Mouse (Mus musculus): ENCODE data around the gene Gm14443.
"Not testable (repeated sequence)": the region's sequence is repeated elsewhere in the genome, so short reads cannot be mapped to it uniquely, and the experiment has no call there.

The Gm14443 gene

DNA sequence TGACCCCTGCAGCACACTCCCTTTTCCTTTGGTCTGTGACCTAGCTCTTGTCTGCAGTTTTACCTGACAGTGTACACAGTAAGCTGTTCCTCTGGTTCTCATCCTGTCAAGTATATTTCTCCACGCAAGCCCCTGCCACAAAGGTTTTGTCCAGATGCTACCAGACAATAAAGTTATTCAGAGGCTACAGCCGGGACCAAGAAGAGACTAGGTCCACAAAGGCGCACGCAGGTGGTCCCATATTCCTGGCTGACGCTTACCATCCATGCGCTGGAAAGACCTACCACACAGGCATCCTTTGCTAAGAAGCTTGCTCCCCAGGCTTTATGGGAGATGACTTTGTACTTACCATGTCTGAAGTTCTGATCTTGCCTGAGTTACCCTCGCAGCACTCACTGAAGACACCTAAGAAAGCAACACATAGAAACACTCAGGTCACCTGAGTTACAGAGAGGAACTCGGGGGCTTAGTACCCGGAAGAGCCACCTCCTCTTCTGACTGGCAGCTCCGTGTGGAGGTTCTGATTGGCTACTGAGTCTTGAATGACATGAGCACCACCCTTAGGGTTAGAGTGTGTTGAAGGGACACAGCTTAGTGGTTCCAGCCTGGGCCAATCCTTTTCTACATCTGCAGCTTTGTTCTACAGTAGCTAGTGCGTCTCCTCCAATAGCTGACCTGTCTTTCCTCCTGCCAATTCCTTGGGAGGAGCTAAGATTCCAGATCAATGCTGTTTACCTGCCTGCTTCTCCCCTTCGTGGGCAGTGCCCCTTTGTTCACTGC, at the start of gene Gm14443:
Gm14443 (minus strand) TSS at position 471 of the 780 bp plus-strand sequence.
- not testable (repeated sequence) for DNase-seq

DNA sequence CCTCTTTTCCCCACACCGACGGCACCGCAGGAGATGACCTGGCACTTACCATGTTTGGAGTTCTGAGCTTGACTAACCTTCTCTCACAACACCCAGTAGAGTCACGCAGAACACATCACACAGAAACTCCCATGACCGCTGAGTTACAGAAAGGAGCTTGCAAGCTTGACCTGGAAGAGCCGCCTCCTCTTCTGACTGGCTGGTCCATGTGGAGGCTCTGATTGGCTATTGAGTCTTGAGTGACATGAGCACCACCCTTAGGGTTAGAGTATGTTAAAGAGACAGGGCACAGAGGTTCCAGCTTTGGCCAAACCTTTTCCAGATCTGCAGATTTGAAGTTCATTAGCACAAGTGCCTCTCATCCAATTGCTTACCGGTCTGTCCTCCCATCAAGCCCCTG, 31.1 kb upstream of the Gm14443 start, which contains the start of gene Gm14391:
Gm14391 (minus strand) TSS at position 186 of the 400 bp plus-strand sequence.
- DNase-seq, result not testable (repeated sequence)

DNA sequence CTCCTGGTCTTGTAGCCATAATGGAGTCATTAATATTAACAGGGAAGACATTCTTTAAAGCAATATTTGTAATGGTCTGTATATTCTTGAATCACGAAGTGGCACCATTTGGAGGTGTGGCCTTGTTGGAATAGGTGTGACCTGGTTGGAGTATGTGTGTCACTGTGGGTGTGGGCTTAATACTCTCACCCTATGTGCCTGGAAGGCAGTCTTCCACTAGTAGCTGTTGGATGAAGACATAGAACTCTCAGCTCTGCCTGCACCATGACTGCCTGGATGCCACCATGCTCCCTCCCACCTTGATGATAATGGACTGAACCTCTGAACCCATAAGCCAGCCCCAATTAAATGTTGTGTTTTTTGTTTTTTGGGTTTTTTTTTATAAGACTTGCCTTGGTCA, 3.3 kb upstream of the Gm14443 start:
- DNase-seq, result not testable (repeated sequence)

- no peak for DNase-seq
Measured at GRCm38 (mm10) chr2:175176312-175176711, 641 bp upstream of the Gm14443 start.

DNA sequence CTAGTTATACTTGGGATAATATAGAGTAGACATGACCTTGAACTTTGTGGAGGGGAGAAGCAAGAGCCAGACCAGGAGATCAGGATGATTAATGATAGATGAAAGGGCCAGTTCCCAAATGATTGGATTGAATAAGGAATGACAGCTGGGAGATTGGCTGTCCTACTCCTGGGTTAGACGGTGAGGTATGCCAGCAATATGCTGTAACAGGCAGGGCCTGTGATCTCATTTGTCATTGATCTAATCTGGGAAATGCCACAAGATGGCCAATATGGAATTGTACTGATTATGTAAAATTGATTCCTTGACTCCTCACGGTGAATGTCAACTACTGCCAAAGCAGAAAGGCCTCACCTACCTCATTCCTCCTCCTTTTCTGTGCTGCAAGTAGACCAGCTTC, 1.6 kb downstream of the Gm14443 start:
- DNase-seq, result not testable (repeated sequence)

- DNase-seq, result not testable (repeated sequence)
Measured at GRCm38 (mm10) chr2:175172906-175173595, 2.6 kb downstream of the Gm14443 start.

GRCm38 (mm10) chr2:175172123-175172522, 3.5 kb downstream of the Gm14443 start:
- no peak for DNase-seq

- DNase-seq, result not testable (repeated sequence)
Measured at GRCm38 (mm10) chr2:175166870-175167269, 8.8 kb downstream of the Gm14443 start.

GRCm38 (mm10) chr2:175165110-175165509, 10.6 kb downstream of the Gm14443 start:
- DNase-seq, result not testable (repeated sequence)

GRCm38 (mm10) chr2:175161438-175161837, 14.2 kb downstream of the Gm14443 start:
- DNase-seq, result not testable (repeated sequence)

DNA sequence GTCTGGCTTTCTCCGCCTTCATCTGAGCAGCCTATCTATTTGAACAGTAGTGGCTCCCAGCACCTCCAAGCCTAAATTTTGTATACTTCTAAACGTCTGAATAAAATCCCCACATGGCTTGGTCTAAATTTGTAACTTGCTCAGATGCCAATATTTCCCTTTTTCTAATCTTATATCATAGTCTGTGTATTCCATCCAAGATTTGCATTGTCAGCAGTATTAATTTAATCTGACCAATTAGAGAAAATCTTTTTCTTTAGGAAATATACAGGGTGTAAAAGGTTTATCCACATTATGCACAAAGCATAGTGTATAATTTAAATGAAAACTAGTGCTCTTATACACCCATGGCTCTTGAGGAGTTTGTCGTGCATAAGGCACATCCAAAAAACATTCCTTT, 17.0 kb downstream of the Gm14443 start:
- DNase-seq, result no peak

- no peak for DNase-seq
Measured at GRCm38 (mm10) chr2:175156696-175157095, 19.0 kb downstream of the Gm14443 start.

DNA sequence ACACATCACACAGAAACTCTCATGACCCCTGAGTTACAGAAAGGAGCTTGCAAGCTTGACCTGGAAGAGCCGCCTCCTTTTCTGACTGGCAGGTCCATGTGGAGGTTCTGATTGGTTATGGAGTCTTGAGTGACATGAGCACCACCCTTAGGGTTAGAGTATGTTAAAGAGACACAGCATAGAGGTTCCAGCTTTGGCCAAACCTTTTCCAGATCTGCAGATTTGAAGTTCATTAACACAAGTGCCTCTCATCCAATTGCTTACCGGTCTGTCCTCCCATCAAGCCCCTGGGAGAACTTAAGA, 33.7 kb downstream of the Gm14443 start, which contains the start of gene Gm14399:
Gm14399 (minus strand) TSS at position 20 of the 303 bp plus-strand sequence.
- peak in 1 of 2 experiments; percentile 12 for DNase-seq

GRCm38 (mm10) chr2:175141118-175141992, 34.3 kb downstream of the Gm14443 start:
- DNase-seq, result peak in 1 of 2 experiments; percentile 30

- not testable (repeated sequence) for DNase-seq
Measured at GRCm38 (mm10) chr2:175140624-175141023, 35.0 kb downstream of the Gm14443 start.
